Mouse (Mus musculus) adrenal gland, postnatal 4 days (tissue): Measurements from ENCODE around the gene Mvk. TPM values are rescaled to one million over a fixed set of nuclear protein-coding genes. Genes with fewer than 3 reads are reported as not detected.
A peak's percentile ranks its signal among the peaks of the same experiment; 100 is the strongest.

Experiments
- DNase-seq, 2 experiments: peaks; one replicate each; pipeline ENCODE4 v3.0.0; 2021 to 2022; ENCODE audit warnings: low spot score in 2 of 2, mixed read lengths in 2 of 2
- total RNA-seq, 2 experiments: library from RNA; stranded (reverse); gene quantifications; 2 replicates each; pipeline ENCODE4 v1.2.3; 2021

Gene Mvk
- total RNA-seq, 2 experiments from 2014 or later: 21.5 to 23.6 TPM

- no peak for DNase-seq
Measured at GRCm38 (mm10) chr5:114456287-114456686, 12.2 kb downstream of the Mvk start.

- no peak for DNase-seq
Measured at GRCm38 (mm10) chr5:114456995-114457605, 13.0 kb downstream of the Mvk start.

GRCm38 (mm10) chr5:114461238-114461637, 17.2 kb downstream of the Mvk start:
- peak; percentile 71 to 77 for DNase-seq

- DNase-seq: no peak
Measured at GRCm38 (mm10) chr5:114462067-114463040, 18.3 kb downstream of the Mvk start.

GRCm38 (mm10) chr5:114464561-114464960, 20.5 kb downstream of the Mvk start:
- no peak for DNase-seq

GRCm38 (mm10) chr5:114465641-114466040, 21.6 kb downstream of the Mvk start:
- no peak for DNase-seq

GRCm38 (mm10) chr5:114467019-114467418, 22.9 kb downstream of the Mvk start:
- DNase-seq: no peak

GRCm38 (mm10) chr5:114467430-114467829, 23.4 kb downstream of the Mvk start:
- DNase-seq: peak; percentile 35 to 44

- no peak for DNase-seq
Measured at GRCm38 (mm10) chr5:114468007-114468406, 23.9 kb downstream of the Mvk start.

- DNase-seq: no peak
Measured at GRCm38 (mm10) chr5:114470359-114470758, 26.3 kb downstream of the Mvk start.

- no peak for DNase-seq
Measured at GRCm38 (mm10) chr5:114474741-114475491, 30.8 kb downstream of the Mvk start.

- no peak for DNase-seq
Measured at GRCm38 (mm10) chr5:114478267-114478666, 34.2 kb downstream of the Mvk start.

GRCm38 (mm10) chr5:114482587-114483011, 38.5 kb downstream of the Mvk start:
- DNase-seq: no peak

GRCm38 (mm10) chr5:114485685-114486084, 41.6 kb downstream of the Mvk start:
- no peak for DNase-seq

- no peak for DNase-seq
Measured at GRCm38 (mm10) chr5:114489570-114489969, 45.5 kb downstream of the Mvk start.

GRCm38 (mm10) chr5:114490241-114490640, 46.2 kb downstream of the Mvk start:
- no peak for DNase-seq

- no peak for DNase-seq
Measured at GRCm38 (mm10) chr5:114494761-114495160, 50.7 kb downstream of the Mvk start.

- no peak for DNase-seq
Measured at GRCm38 (mm10) chr5:114501252-114501651, 57.2 kb downstream of the Mvk start.

GRCm38 (mm10) chr5:114504826-114505225, 60.8 kb downstream of the Mvk start:
- DNase-seq: no peak

- no peak for DNase-seq
Measured at GRCm38 (mm10) chr5:114505260-114506085, 61.4 kb downstream of the Mvk start.

GRCm38 (mm10) chr5:114507394-114507793, 63.3 kb downstream of the Mvk start:
- no peak for DNase-seq
